Mouse (Mus musculus) hindbrain, embryonic 14.5 days (tissue): ENCODE measurements around the gene Ethe1. TPM values are rescaled to one million over a fixed set of nuclear protein-coding genes. Genes with fewer than 3 reads are reported as not detected.

ENCODE experiments used
- ATAC-seq: fragments of 200-750 bp; cut with Nextera tagmentation; 2 replicates; pipeline ENCODE4 v1.8.0; 2017; ENCODE audit warnings: moderate number of reproducible peaks, mild to moderate bottlenecking, moderate TSS enrichment, moderate library complexity; ENCODE audit not compliant: low FRiP score
- DNase-seq: peaks from one replicate; pipeline ENCODE4 v3.0.0-alpha.2; 2015; ENCODE audit warnings: low spot score
- H3K27ac ChIP-seq: fragments of 300-500 bp; sonication (generic); 2 replicates; pipeline ENCODE4 v1.5.1; 2014; ENCODE audit warnings: mild to moderate bottlenecking, moderate library complexity
- H3K27me3 ChIP-seq: fragments of 300-500 bp; sonication (generic); 2 replicates; pipeline ENCODE4 v1.6.1; 2014; ENCODE audit warnings: mild to moderate bottlenecking, low read length, mixed read lengths; ENCODE audit not compliant: control insufficient read depth, insufficient read depth
- H3K36me3 ChIP-seq: fragments of 300-500 bp; sonication (generic); replicated peaks from 2 replicates; pipeline ENCODE4 v1.6.1; 2014; ENCODE audit not compliant: control insufficient read depth, insufficient read depth
- H3K4me1 ChIP-seq: fragments of 300-500 bp; sonication (generic); replicated peaks from 2 replicates; pipeline ENCODE4 v1.6.1; 2014; ENCODE audit warnings: antibody characterized with exemption, low read length, mixed read lengths; ENCODE audit not compliant: control insufficient read depth, insufficient read depth
- H3K4me2 ChIP-seq: fragments of 300-500 bp; sonication (generic); replicated peaks from 2 replicates; pipeline ENCODE4 v1.6.1; 2014; ENCODE audit warnings: mild to moderate bottlenecking, moderate library complexity
- H3K4me3 ChIP-seq: fragments of 300-500 bp; sonication (generic); replicated peaks from 2 replicates; pipeline ENCODE4 v1.5.1; 2014; ENCODE audit warnings: mild to moderate bottlenecking, low read length
- H3K9ac ChIP-seq: fragments of 300-500 bp; sonication (generic); 2 replicates; pipeline ENCODE4 v1.6.1; 2014
- H3K9me3 ChIP-seq: fragments of 300-500 bp; sonication (generic); 2 replicates; pipeline ENCODE4 v1.6.1; 2016; ENCODE audit warnings: low read length; ENCODE audit not compliant: control insufficient read depth
- WGBS: fragments of 180-500 bp; shearing (Covaris S2); extraction: QIAGEN DNeasy Blood & Tissue Kit; methylation state at CpG from one replicate; pipeline ENCODE4 v1.1.7; 2014; 5-methylcytosine and 5-hydroxymethylcytosine counted together
- polyA plus RNA-seq: library from polyadenylated mRNA; unstranded; fragments of >200 nt; fragmentation: Nextera tagmentation; extraction: Ambion mirVana; gene quantifications from 2 replicates; pipeline ENCODE4 v1.2.1, GENCODE M21; 2014

The Ethe1 gene
- polyA plus RNA-seq, 1 experiment from 2014 or later: 25.8 TPM

GRCm38 (mm10) chr7:24637046-24637445 is 49.7 kb downstream of the Ethe1 start:
- WGBS: under 1% methylated on average over 18 of the region's 18 CpGs
- no peak overlapping the region for H3K9ac ChIP-seq
- no peak overlapping the region for H3K27ac ChIP-seq
- no peak for ATAC-seq
- H3K4me2 ChIP-seq: peak overlapping the region; percentile 34
- no peaks in the 10 kb centered on the region for H3K9me3 ChIP-seq
- peaks cover 9% of the 10 kb centered on the region; the same call in 1 of the 2 replicates for H3K4me1 ChIP-seq
- H3K36me3 ChIP-seq: no peaks in the 10 kb centered on the region
- no peak for DNase-seq
- peaks cover 64% of the 10 kb centered on the region for H3K27me3 ChIP-seq
- H3K4me3 ChIP-seq: 0 out of 2 replicates have a peak overlapping the region, but pooled peaks have one; percentile 12

- ATAC-seq (no peak), DNase-seq (peak; percentile 31)
- Histone ChIP-seq H3K4me2 (peak overlapping the region; percentile 67), H3K9ac (0 out of 2 replicates have a peak overlapping the region, but pooled peaks have one; percentile 24), H3K4me3 (peak overlapping the region; percentile 35), H3K4me1 (peaks cover 9% of the 10 kb centered on the region; the same call in 1 of the 2 replicates), H3K27me3 (peaks cover 64% of the 10 kb centered on the region), H3K36me3 (no peaks in the 10 kb centered on the region), H3K27ac (no peak overlapping the region), H3K9me3 (no peaks in the 10 kb centered on the region)
- 3% methylated on average over 35 of the region's 35 CpGs for WGBS
These were observed 50.9 kb downstream of the Ethe1 start for GRCm38 (mm10) chr7:24638026-24638856.

- 65% methylated on average over 13 of the region's 13 CpGs for WGBS
- H3K4me2 ChIP-seq: no peak overlapping the region
- H3K9ac ChIP-seq: no peak overlapping the region
- H3K4me3 ChIP-seq: no peak overlapping the region
- H3K27ac ChIP-seq: no peak overlapping the region
- H3K4me1 ChIP-seq: peaks cover 9% of the 10 kb centered on the region; the same call in 1 of the 2 replicates
- H3K36me3 ChIP-seq: no peaks in the 10 kb centered on the region
- ATAC-seq: no peak
- no peak for DNase-seq
- H3K9me3 ChIP-seq: no peaks in the 10 kb centered on the region
- H3K27me3 ChIP-seq: peaks cover 62% of the 10 kb centered on the region
These were observed 53.1 kb downstream of the Ethe1 start for GRCm38 (mm10) chr7:24640450-24640849.

GRCm38 (mm10) chr7:24642491-24642890 is 55.1 kb downstream of the Ethe1 start:
- no peak for ATAC-seq
- peaks cover 42% of the 10 kb centered on the region for H3K27me3 ChIP-seq

GRCm38 (mm10) chr7:24644492-24644891 is 57.1 kb downstream of the Ethe1 start:
- 84% methylated on average over 6 of the region's 6 CpGs for WGBS

More at GRCm38 (mm10) chr7:24642491-24642890, 55.1 kb downstream of the Ethe1 start:
- Histone ChIP-seq H3K9ac (no peak overlapping the region), H3K4me2 (no peak overlapping the region), H3K4me1 (peaks cover 6% of the 10 kb centered on the region; the same call in 1 of the 2 replicates), H3K36me3 (no peaks in the 10 kb centered on the region), H3K9me3 (no peaks in the 10 kb centered on the region), H3K27ac (no peak overlapping the region), H3K4me3 (no peak overlapping the region)
- WGBS: 6% methylated on average over 9 of the region's 9 CpGs
- DNase-seq: peak; percentile 34

GRCm38 (mm10) chr7:24644996-24645395 is 57.7 kb downstream of the Ethe1 start:
- no peak overlapping the region for H3K27ac ChIP-seq
- no peaks in the 10 kb centered on the region for H3K9me3 ChIP-seq
- no peak overlapping the region for H3K4me3 ChIP-seq
- no peaks in the 10 kb centered on the region for H3K36me3 ChIP-seq
- peaks cover 17% of the 10 kb centered on the region for H3K27me3 ChIP-seq
- H3K4me2 ChIP-seq: no peak overlapping the region
- no peak for ATAC-seq
- WGBS: 69% methylated on average over 7 of the region's 7 CpGs
- H3K9ac ChIP-seq: no peak overlapping the region
- no peak for DNase-seq
- no peaks in the 10 kb centered on the region for H3K4me1 ChIP-seq

More at GRCm38 (mm10) chr7:24644492-24644891, 57.1 kb downstream of the Ethe1 start:
- Histone ChIP-seq H3K27me3 (peaks cover 22% of the 10 kb centered on the region), H3K4me2 (no peak overlapping the region), H3K4me1 (no peaks in the 10 kb centered on the region), H3K9me3 (no peaks in the 10 kb centered on the region), H3K9ac (no peak overlapping the region), H3K27ac (no peak overlapping the region), H3K36me3 (no peaks in the 10 kb centered on the region), H3K4me3 (no peak overlapping the region)
- ATAC-seq (no peak), DNase-seq (no peak)

GRCm38 (mm10) chr7:24646486-24646885 is 59.1 kb downstream of the Ethe1 start:
- 78% methylated on average over 7 of the region's 7 CpGs for WGBS
- no peak overlapping the region for H3K27ac ChIP-seq

GRCm38 (mm10) chr7:24653681-24654080 is 66.3 kb downstream of the Ethe1 start:
- ATAC-seq (no peak), DNase-seq (peak; percentile 50)
- no peaks in the 10 kb centered on the region for H3K4me1 ChIP-seq
- H3K4me2 ChIP-seq: no peak overlapping the region
- no peaks in the 10 kb centered on the region for H3K27me3 ChIP-seq
- H3K27ac ChIP-seq: no peak overlapping the region
- 27% methylated on average over 7 of the region's 7 CpGs for WGBS
- no peak overlapping the region for H3K9ac ChIP-seq
- H3K36me3 ChIP-seq: no peaks in the 10 kb centered on the region
- H3K9me3 ChIP-seq: no peaks in the 10 kb centered on the region
- no peak overlapping the region for H3K4me3 ChIP-seq

More at GRCm38 (mm10) chr7:24646486-24646885, 59.1 kb downstream of the Ethe1 start:
- H3K4me3 ChIP-seq: no peak overlapping the region
- no peak overlapping the region for H3K9ac ChIP-seq
- H3K36me3 ChIP-seq: no peaks in the 10 kb centered on the region
- ATAC-seq: no peak
- H3K9me3 ChIP-seq: no peaks in the 10 kb centered on the region
- DNase-seq: no peak
- no peaks in the 10 kb centered on the region for H3K4me1 ChIP-seq
- no peak overlapping the region for H3K4me2 ChIP-seq
- H3K27me3 ChIP-seq: peaks cover 3% of the 10 kb centered on the region; the same call in 1 of the 2 replicates
